Mouse (Mus musculus): Measurements from ENCODE around the gene Emc7. TPM values are rescaled to one million over a fixed set of nuclear protein-coding genes. Genes with fewer than 3 reads are reported as not detected.
A peak's percentile ranks its signal among the peaks of the same experiment; 100 is the strongest.
"Not testable (repeated sequence)": the region's sequence is repeated elsewhere in the genome, so short reads cannot be mapped to it uniquely, and the experiment has no call there.

Gene Emc7
- total RNA-seq (2021) = 10 to 100 TPM; 37.5 to 38.2 TPM

- intact Hi-C loops (cut with DNase I) = loop anchor here (5.0 kb wide), 1 partner anchor 78 kb away; the partner anchor contains the start of gene Katnbl1
- peak; percentile 93 to 99 for DNase-seq (ENCODE audit: extremely low spot score in 1 of 2, low spot score in 2 of 2)
These were observed at the start of gene Emc7 for GRCm38 (mm10) chr2:112454862-112455564. TSS of gene Emc7 (plus strand) at chr2:112454997.

- no peak for DNase-seq (ENCODE audit: extremely low spot score in 1 of 2, low spot score in 2 of 2)
These were observed 47.8 kb upstream of the Emc7 start for GRCm38 (mm10) chr2:112407030-112407429.

GRCm38 (mm10) chr2:112425308-112425707, 29.5 kb upstream of the Emc7 start:
- intact Hi-C loops (cut with DNase I) = no loop called here
- no peak for DNase-seq (ENCODE audit: extremely low spot score in 1 of 2, low spot score in 2 of 2)

More at GRCm38 (mm10) chr2:112407030-112407429, 47.8 kb upstream of the Emc7 start:
- intact Hi-C loops (cut with DNase I) = no loop called here

- intact Hi-C loops (cut with DNase I); DNase-seq (ENCODE audit: extremely low spot score in 1 of 2, low spot score in 2 of 2): not testable (repeated sequence)
These were observed 26.3 kb upstream of the Emc7 start for GRCm38 (mm10) chr2:112428534-112428933.

- intact Hi-C loops (cut with DNase I) = no loop called here
These were observed 25.1 kb upstream of the Emc7 start for GRCm38 (mm10) chr2:112429665-112430064.

GRCm38 (mm10) chr2:112430403-112430802, 24.4 kb upstream of the Emc7 start:
- intact Hi-C loops (cut with DNase I) = no loop called here
- no peak for DNase-seq (ENCODE audit: extremely low spot score in 1 of 2, low spot score in 2 of 2)

More at GRCm38 (mm10) chr2:112429665-112430064, 25.1 kb upstream of the Emc7 start:
- DNase-seq (ENCODE audit: extremely low spot score in 1 of 2, low spot score in 2 of 2) = no peak

GRCm38 (mm10) chr2:112432523-112432922, 22.3 kb upstream of the Emc7 start:
- DNase-seq (ENCODE audit: extremely low spot score in 1 of 2, low spot score in 2 of 2) = no peak
- intact Hi-C loops (cut with DNase I) = no loop called here

- intact Hi-C loops (cut with DNase I) = no loop called here
These were observed 21.4 kb upstream of the Emc7 start for GRCm38 (mm10) chr2:112433359-112433758.

GRCm38 (mm10) chr2:112436292-112436691, 18.5 kb upstream of the Emc7 start:
- intact Hi-C loops (cut with DNase I) = no loop called here

More at GRCm38 (mm10) chr2:112433359-112433758, 21.4 kb upstream of the Emc7 start:
- no peak for DNase-seq (ENCODE audit: extremely low spot score in 1 of 2, low spot score in 2 of 2)

GRCm38 (mm10) chr2:112437589-112437988, 17.2 kb upstream of the Emc7 start:
- DNase-seq (ENCODE audit: extremely low spot score in 1 of 2, low spot score in 2 of 2) = no peak
- intact Hi-C loops (cut with DNase I) = no loop called here

More at GRCm38 (mm10) chr2:112436292-112436691, 18.5 kb upstream of the Emc7 start:
- no peak for DNase-seq (ENCODE audit: extremely low spot score in 1 of 2, low spot score in 2 of 2)

GRCm38 (mm10) chr2:112443491-112443890, 11.3 kb upstream of the Emc7 start:
- intact Hi-C loops (cut with DNase I) = no loop called here
- no peak for DNase-seq (ENCODE audit: extremely low spot score in 1 of 2, low spot score in 2 of 2)

GRCm38 (mm10) chr2:112445511-112445910, 9.3 kb upstream of the Emc7 start:
- DNase-seq (ENCODE audit: extremely low spot score in 1 of 2, low spot score in 2 of 2) = no peak
- intact Hi-C loops (cut with DNase I) = no loop called here

- intact Hi-C loops (cut with DNase I); DNase-seq (ENCODE audit: extremely low spot score in 1 of 2, low spot score in 2 of 2): not testable (repeated sequence)
These were observed 6.8 kb upstream of the Emc7 start for GRCm38 (mm10) chr2:112448046-112448445.

- intact Hi-C loops (cut with DNase I) = no loop called here
- no peak for DNase-seq (ENCODE audit: extremely low spot score in 1 of 2, low spot score in 2 of 2)
These were observed 6.2 kb upstream of the Emc7 start for GRCm38 (mm10) chr2:112448510-112449059.

GRCm38 (mm10) chr2:112449597-112450296, 5.0 kb upstream of the Emc7 start:
- no peak for DNase-seq (ENCODE audit: extremely low spot score in 1 of 2, low spot score in 2 of 2)
- intact Hi-C loops (cut with DNase I) = loop anchor here (5.0 kb wide), 1 partner anchor 72 kb away; the partner anchor contains the start of gene Katnbl1

- DNase-seq (ENCODE audit: extremely low spot score in 1 of 2, low spot score in 2 of 2) = not testable (repeated sequence)
- intact Hi-C loops (cut with DNase I) = loop anchor here (5.0 kb wide), 1 partner anchor 75 kb away; the partner anchor contains the start of gene Katnbl1
These were observed 2.3 kb upstream of the Emc7 start for GRCm38 (mm10) chr2:112452513-112452912.

GRCm38 (mm10) chr2:112454125-112454861, 504 bp upstream of the Emc7 start:
- DNase-seq (ENCODE audit: extremely low spot score in 1 of 2, low spot score in 2 of 2) = no peak
- intact Hi-C loops (cut with DNase I) = loop anchor here (5.0 kb wide), 1 partner anchor 77 kb away; the partner anchor contains the start of gene Katnbl1

GRCm38 (mm10) chr2:112460557-112460956, 5.8 kb downstream of the Emc7 start:
- DNase-seq (ENCODE audit: extremely low spot score in 1 of 2, low spot score in 2 of 2) = no peak
- intact Hi-C loops (cut with DNase I) = no loop called here

- intact Hi-C loops (cut with DNase I) = no loop called here
These were observed 14.7 kb downstream of the Emc7 start for GRCm38 (mm10) chr2:112469542-112469941.

More at GRCm38 (mm10) chr2:112469542-112469941, 14.7 kb downstream of the Emc7 start:
- no peak for DNase-seq (ENCODE audit: extremely low spot score in 1 of 2, low spot score in 2 of 2)

Data from left cerebral cortex, postnatal 10 days (tissue).